Mouse (Mus musculus) gastrocnemius, adult 18-20 months (tissue): ENCODE measurements around the gene Gm21987. TPM values are rescaled to one million over a fixed set of nuclear protein-coding genes. Genes with fewer than 3 reads are reported as not detected.

Source experiments
- DNase-seq: peaks from one replicate; pipeline ENCODE4 v3.0.0; 2021; ENCODE audit warnings: low spot score
- total RNA-seq, 2 experiments: library from RNA; stranded (reverse); gene quantifications; 2 replicates each; pipeline ENCODE4 v1.2.3; 2021

Gm21987 gene
- total RNA-seq, 2 experiments from 2014 or later = not detected

DNA sequence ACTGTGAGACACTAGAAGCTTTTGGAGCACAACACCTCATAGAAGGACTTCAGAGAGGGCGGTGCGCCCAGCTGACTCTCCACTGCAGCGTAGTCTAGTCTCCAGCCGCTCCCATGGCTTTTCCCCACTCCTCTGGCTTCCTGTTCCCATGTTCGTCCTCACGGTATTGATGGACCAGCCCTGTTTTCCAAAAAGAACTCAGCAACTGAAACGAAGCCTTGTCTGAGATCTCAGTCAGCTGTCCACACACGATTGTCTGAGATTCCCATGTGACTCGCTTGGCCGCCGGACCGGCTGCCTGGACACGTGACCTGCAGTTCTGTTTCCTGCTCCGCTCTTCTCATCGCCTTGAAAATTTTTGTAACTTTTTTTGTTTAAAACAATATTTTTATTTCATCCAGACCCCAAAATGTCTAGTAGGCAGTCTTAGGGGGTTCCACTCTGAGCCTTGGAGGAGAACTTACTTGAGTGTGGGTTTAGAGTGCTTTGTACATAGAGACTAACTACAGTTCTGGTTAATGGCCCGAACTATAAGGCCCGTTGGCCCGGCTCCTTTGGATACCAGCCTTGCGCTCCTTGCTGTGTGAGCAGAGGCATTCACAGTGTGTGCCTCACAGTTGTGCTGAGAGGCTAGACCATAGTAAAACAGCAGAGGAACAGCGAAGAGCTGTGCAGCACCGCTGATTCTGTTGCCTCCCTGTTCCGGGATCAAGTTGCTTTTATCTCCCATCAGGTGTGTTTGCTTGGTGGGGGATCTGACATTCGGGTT lies 45.5 kb downstream of the Gm21987 start:
- DNase-seq = peak; percentile 88

DNA sequence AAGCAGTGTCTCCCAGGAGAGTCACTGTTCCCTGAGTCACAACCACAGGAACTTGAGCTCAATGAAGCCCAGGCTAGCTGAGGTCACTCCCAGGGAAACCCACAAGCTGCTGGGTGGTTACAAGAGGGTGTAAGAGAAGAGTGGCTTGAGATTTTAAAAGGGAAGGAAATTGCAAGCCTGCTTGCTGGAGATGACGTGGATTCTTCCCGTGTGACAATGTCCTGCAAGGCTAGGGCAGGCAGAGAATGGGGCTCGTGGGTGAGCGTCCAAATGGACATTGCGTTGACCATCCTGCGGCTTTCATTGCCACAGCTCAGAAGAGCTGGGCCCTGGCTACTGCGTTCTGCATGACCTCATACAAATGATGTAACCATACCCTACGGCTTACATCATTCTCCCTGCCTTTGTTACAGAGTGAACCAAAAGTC lies 47.4 kb downstream of the Gm21987 start:
- DNase-seq = no peak

DNA sequence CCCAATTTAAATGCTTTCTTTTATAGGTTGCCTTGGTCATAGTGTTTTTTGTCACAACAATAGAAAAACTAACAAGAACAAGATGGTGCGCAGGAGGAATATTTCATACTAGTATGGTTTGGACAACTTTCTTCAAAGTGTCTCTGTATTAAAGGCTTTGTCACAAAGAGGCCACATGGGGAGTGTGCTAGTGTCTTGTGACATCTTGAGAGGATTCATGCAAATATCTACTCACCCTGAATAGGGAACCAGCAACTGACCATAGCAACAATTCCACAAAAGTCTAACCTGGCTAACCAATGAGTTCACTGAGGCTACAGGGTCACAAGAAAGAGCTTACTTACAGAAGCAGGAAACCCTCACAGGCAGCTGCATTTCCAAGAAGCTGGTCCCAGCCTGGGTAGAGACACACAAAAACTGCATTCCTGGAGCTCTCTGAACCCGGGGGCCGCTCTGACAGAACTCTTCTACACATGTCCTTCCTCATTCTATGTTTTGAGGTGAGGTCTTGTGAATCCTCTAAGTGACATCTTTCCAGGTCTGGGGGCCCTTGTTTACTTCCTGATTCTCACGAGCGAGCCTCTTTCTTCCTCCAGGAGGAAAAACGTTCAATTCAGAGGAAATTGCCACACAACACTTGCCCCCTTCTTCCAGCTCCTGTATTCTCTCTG lies 48.4 kb downstream of the Gm21987 start:
- DNase-seq = no peak

DNA sequence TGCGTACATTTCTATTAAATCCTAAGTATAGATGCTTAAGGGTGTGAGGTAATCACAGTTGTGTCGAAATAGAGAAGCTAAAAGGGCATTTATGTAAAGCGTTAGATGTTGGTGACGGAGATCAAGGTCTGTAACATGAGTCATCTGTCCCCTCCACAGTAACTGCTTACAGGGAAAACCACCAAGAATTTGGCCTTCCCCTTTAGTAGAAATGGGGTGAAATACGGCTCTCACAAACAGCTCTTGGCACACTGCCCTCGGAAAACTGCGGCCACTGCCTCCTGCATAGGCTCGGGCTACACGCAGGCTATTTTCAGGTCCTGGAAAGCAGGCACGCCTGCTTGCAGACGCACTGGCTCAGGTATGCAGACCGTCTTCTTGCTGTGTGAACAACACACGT lies 49.3 kb downstream of the Gm21987 start:
- DNase-seq = peak; percentile 71

DNA sequence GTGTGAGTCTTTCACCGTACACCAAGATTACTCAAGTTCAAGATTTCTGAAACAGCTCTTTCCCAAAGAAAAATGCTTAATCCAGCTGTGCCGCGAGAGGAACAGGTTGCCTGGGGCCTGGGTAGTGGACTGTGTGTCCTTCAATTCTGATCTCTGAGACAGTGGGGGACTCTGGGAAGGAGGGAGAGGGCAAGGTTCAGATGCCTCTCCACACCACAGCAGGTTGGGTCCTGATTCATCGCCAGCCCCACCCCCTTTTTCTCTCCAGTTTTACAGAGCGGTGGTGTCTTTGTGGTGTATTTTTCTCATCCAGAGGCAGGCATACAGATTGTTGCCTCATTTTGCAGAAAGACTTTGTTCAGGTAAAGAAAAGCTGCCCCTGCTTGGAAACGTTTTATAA lies 51.4 kb downstream of the Gm21987 start:
- DNase-seq = no peak

DNA sequence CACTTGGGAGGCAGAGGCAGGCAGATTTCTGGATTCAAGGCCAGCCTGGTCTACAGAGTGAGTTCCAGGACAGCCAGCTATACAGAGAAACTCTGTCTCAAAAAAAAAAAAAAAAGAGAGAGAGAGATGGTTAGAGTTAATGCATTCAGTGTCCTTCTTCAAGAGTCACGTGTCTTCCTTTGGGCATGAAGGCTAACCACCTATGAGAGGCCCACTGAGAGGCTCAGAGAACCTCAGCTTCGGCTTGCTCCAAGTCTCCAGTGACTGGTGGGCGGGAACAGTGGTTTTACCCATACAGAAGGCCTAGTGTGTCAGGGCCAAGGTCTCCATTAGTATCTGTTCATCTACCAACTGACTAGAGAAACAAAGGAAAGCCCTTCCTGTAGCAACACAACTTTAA lies 52.2 kb downstream of the Gm21987 start:
- no peak for DNase-seq

DNA sequence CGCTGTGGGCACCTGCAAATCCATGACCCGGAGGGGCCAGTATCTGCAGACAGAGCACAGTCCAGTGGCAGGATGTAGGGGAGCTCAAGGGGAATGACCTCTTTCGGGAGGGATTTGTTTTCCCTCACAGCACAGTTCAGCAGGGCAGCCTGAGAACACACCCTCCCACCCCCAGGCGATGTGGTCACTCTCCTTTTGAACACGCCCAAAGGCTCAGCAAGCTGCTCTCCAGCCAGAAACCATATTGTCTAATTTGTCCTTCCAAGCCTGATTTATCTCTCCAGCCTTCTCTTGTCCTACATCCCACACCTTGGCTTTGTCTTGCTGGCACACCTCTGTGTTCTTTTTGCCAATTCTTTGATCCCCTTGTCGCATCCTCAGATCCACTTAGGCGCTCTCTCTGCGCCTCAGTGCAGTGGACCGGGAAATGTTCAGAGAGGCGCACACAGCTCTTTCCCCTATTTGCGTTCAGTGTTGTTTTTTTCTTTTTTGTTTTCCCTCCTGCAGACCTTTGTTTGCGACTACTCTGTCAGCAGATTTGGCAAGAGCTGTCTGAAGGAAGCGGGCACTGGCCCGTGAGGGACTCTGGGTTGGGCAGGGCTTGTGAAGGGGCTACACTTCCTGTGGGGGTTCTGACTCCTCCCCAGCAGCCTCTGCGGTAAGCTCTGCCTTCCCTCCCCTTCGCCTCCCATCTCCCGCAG lies 52.8 kb downstream of the Gm21987 start:
- DNase-seq = peak; percentile 66

DNA sequence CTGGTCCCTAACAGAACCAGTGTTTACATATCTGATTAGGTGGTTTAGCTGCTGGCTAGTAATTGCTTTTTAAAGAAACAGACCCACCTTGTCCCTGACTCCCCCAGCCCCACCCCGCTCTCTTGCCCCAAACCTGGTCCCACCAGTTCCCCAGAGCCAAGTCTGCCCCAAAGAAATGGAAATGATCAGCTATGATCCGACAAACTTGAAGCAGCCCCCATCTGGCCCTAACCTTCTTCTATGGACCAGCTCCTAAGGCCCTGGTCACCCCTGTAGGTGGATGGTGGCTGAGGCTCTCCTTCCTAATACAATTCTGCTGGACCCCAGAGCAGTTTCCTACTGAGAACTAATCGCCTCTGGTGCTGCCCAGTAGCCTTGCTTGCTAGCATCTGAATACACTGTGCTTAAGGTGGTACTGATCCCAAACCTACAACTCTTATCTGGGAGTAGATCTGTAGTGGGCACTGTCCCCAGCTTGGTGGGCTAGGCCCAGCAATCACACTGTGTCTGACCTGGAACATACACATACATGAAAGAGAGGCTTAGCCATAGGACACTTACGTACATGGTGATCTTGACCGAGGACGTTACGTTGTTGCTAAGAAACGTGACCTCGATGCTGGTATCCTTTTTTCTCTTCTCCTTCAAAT lies 53.6 kb downstream of the Gm21987 start:
- DNase-seq = no peak

DNA sequence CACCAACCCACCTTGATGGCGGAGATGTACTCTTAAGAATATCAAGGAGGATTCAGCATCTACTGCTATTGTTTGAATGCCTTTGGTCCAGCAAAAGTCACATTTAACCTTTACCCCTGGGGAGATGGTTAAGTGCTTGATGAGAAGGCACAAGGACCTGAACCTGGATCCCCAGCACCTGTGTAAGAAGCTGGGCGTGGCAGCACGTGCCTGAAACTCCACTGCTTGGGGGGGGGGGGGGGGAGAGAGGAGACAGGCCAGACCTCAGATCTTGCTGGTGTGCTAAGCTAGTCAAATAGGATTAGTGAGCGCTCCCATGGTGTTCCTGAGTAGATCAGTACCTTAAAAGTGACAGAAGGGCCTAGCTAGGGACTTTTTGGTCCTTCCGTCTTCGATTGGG lies 54.6 kb downstream of the Gm21987 start:
- DNase-seq = no peak

DNA sequence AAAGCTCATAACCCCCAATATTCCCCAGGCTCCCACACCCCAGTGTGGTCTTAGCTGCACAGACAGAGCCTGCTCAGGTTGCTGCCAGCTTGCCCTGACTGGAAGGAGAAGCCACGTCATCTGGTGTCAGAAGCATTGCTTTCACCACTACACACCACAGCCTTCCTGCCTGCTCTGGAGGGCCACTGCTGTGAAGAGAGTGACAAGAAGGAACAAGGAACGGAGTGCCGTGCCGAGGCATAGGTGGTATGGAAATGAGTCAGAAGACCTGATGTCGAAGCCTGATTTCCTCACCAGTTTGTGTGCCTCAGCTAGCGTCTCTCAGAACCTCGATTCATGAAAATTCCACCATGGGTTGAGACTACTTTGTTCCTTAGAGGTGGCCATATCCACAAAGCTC lies 56.8 kb downstream of the Gm21987 start:
- DNase-seq = no peak

DNA sequence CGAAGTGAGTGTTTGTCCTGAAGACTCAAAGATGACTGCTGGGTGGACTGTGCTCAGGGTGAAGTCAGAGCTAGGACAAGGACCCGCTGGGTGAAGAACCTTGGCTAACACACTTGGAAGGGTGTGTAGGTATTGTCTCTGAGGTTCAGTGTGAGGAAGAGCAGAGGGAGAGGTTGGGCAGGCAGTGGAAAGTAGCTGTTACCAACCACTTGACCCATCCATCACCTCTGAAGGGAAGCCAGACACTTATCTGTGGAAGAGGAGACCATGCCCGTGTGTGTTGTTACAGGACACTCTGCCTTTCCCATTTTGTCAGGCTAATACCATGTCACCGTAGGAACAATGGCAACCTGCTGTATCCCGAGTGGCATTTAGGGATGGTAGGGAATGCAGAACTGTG lies 59.5 kb downstream of the Gm21987 start:
- no peak for DNase-seq

DNA sequence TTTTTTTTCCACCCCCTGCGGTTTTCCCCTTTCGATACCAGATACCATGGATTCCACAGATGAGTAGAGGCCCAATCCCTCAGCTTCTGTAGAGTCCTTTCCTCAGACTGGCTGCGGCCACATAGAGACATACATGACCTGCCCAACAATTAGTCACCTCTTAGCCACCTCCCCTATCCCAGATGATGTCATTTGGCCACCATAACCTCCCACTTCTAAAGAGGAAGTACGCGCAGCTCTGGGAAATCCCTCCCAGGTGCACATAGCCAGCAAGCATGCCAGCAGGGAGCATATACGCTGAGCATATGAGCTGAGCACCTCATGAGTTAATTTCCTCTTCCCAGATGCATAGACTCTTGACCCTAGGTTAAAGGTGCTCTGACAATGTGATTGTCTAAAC lies 59.9 kb downstream of the Gm21987 start:
- no peak for DNase-seq

DNA sequence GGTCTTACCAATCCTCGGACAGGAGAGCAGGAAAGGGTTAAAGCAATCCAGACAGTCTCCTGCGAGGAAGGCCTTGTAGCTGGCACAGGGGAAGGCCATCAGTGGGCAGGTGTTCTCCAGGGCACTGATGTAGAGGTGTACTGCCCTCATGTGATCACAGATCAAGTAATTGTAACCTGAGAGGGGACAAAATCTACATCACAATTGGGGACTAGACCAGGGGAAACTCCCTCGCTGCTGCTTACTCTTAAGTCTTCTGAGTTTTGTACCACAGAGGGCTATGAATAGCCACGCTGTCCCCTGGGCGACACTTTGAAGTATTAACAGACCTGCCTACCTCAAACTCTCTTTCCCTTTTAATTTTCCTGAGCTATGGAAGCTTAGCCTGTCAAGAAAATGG lies 60.7 kb downstream of the Gm21987 start:
- no peak for DNase-seq

DNA sequence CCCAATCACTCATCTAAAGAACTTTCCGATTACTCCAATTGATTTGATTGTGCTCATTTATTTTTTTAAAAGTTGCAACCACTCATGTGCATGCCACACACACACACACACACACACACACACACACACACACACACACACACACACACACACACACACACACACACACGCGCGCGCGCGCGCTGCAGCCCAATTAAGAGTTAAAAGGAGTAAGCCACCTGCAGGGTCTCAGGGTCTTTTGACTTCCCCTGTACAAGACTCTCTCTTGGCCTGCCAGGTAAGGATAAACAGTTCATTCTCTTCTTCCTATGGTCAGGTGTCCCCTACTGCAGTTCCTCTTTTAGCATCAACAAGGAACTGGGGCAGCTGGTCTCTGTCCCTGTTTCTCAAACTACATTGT lies 61.6 kb downstream of the Gm21987 start:
- DNase-seq = no peak

Other genes with a start within 250 kb of the Gm21987 start
- gene Nr1i2, start 52.2 kb upstream of the Gm21987 start, total RNA-seq = under 1 TPM in 1 of 2 experiments, not detected in 1; 0.09 TPM
- gene Maats1, start 4.9 kb upstream of the Gm21987 start, total RNA-seq = not detected
- gene Cox17, start within 50 bp of the Gm21987 start, total RNA-seq = 100 to 1,000 TPM; 176 to 177 TPM
- gene Popdc2, start 15.2 kb downstream of the Gm21987 start, total RNA-seq = 10 to 100 TPM; 51.5 to 55.8 TPM
- gene Pla1a, start 86.1 kb downstream of the Gm21987 start, total RNA-seq = 1 to 10 TPM; 3.3 to 6.8 TPM
- 10 to 100 TPM; 16.4 to 18.1 TPM for gene Adprh, start 105.7 kb downstream of the Gm21987 start, total RNA-seq
- under 1 TPM in 1 of 2 experiments, not detected in 1; 0.19 TPM for gene Cd80, start 108.5 kb downstream of the Gm21987 start, total RNA-seq
- gene Timmdc1, start 175.6 kb downstream of the Gm21987 start, total RNA-seq = 10 to 100 TPM; 45.9 to 46.2 TPM
- gene Poglut1, start 203.2 kb downstream of the Gm21987 start, total RNA-seq = 1 to 10 TPM; 7.5 to 9.4 TPM
- 10 to 100 TPM; 13.4 to 16.7 TPM for gene Tmem39a, start 211.7 kb downstream of the Gm21987 start, total RNA-seq